Mouse (Mus musculus) ES-E14 (cell line): ENCODE data around the gene Commd4. TPM values are rescaled to one million over a fixed set of nuclear protein-coding genes. Genes with fewer than 3 reads are reported as not detected.

Experiments used
- DNase-seq: peaks from one replicate; pipeline ENCODE4 v3.0.0-alpha.2; 2013; ENCODE audit warnings: low read depth, low spot score
- H3K27ac ChIP-seq: 2 replicates; pipeline ENCODE4 v1.5.1; 2012; ENCODE audit warnings: low read depth, mild to moderate bottlenecking, low read length, moderate library complexity, mixed read lengths; ENCODE audit not compliant: poor library complexity, insufficient read depth, severe bottlenecking
- H3K36me3 ChIP-seq: 2 replicates; pipeline ENCODE4 v1.6.1; 2012; ENCODE audit warnings: mild to moderate bottlenecking, low read length, moderate library complexity, mixed read lengths; ENCODE audit not compliant: control insufficient read depth, poor library complexity, insufficient read depth, severe bottlenecking
- H3K4me1 ChIP-seq, 2 experiments: fragments of 150-350 bp in 1 of 2; sonication (generic) in 1 of 2; 2 replicates each; pipeline ENCODE4 v1.6.1; 2012; ENCODE audit warnings: low read length in 2 of 2, mild to moderate bottlenecking in 1 of 2, mixed read lengths in 1 of 2; ENCODE audit not compliant: control insufficient read depth in 2 of 2, insufficient read depth in 2 of 2, poor library complexity in 1 of 2
- H3K4me3 ChIP-seq, 2 experiments: fragments of 150-350 bp in 1 of 2; sonication (generic) in 1 of 2; 2 replicates each; pipeline ENCODE4 v1.5.1; 2012; ENCODE audit warnings: low read length in 2 of 2, low read depth in 1 of 2, mild to moderate bottlenecking in 1 of 2, mixed read lengths in 1 of 2; ENCODE audit not compliant: insufficient read depth in 1 of 2, poor library complexity in 1 of 2, severe bottlenecking in 1 of 2
- H3K9ac ChIP-seq: 2 replicates; pipeline ENCODE4 v1.6.1; 2012; ENCODE audit warnings: low read depth, mild to moderate bottlenecking, low read length, mixed read lengths; ENCODE audit not compliant: poor library complexity, insufficient read depth, severe bottlenecking
- H3K9me3 ChIP-seq: fragments of 150-350 bp; sonication (generic); 2 replicates; pipeline ENCODE4 v1.6.1; 2012; ENCODE audit warnings: low read depth, mild to moderate bottlenecking, low read length; ENCODE audit not compliant: control insufficient read depth, insufficient read depth
- CHD2 ChIP-seq: IDR thresholded peaks from 2 replicates; pipeline ENCODE4 v1.6.1; 2014; ENCODE audit warnings: mild to moderate bottlenecking, low read depth, low read length, inconsistent platforms
- HCFC1 ChIP-seq: IDR thresholded peaks from 2 replicates; pipeline ENCODE4 v1.6.1; 2012; ENCODE audit warnings: low read length, inconsistent platforms, borderline replicate concordance; ENCODE audit not compliant: insufficient read depth
- MAFK ChIP-seq: IDR thresholded peaks from 2 replicates; pipeline ENCODE4 v1.6.1; 2014; ENCODE audit warnings: mild to moderate bottlenecking, low read depth, low read length, inconsistent platforms; ENCODE audit not compliant: insufficient read depth
- ZC3H11A ChIP-seq: IDR thresholded peaks from 2 replicates; pipeline ENCODE4 v1.6.1; 2012; ENCODE audit warnings: low read depth, mild to moderate bottlenecking, inconsistent platforms, low read length, borderline replicate concordance
- ZNF384 ChIP-seq: IDR thresholded peaks from 2 replicates; pipeline ENCODE4 v1.6.1; 2012; ENCODE audit warnings: low read depth, low read length, inconsistent platforms
- in situ Hi-C, 2 experiments: fragments of 600-800 bp; cut with MboI; formaldehyde crosslinking; loops; one replicate each; pipeline ENCODE4 v1.15.1; 2025; ENCODE audit warnings: low sequenced_read_pairs in 2 of 2, inconsistent platforms in 1 of 2; ENCODE audit not compliant: unreplicated experiment in 2 of 2
- total RNA-seq: library from RNA; depleted of rRNA; stranded (reverse); fragments of 300-350 nt; gene quantifications from 2 replicates; pipeline ENCODE4 v1.2.3, GENCODE M21; 2012

The Commd4 gene
- total RNA-seq, 1 experiment: 116 TPM

GRCm38 (mm10) chr9:57150192-57150591 lies 7.9 kb downstream of the Commd4 start:
- Histone ChIP-seq H3K9ac (no peak overlapping the region), H3K4me1 (peaks cover 0 to 11% of the 10 kb centered on the region in 2 experiments; a peak in 3 of 4 replicates), H3K36me3 (peaks cover 4% of the 10 kb centered on the region), H3K4me3 (no peak overlapping the region), H3K27ac (no peak overlapping the region), H3K9me3 (no peaks in the 10 kb centered on the region)
- TF ChIP-seq MAFK (no peak), ZNF384 (no peak), CHD2 (no peak), ZC3H11A (no peak), HCFC1 (no peak)
- no peak for DNase-seq
- in situ Hi-C loops: no loop called here

- Histone ChIP-seq H3K4me3 (peak overlapping the region; percentile 68 to 83; a peak in 1 of 4 replicates), H3K27ac (no peak overlapping the region), H3K36me3 (no peaks in the 10 kb centered on the region), H3K4me1 (peaks cover 0 to 11% of the 10 kb centered on the region in 2 experiments; a peak in 3 of 4 replicates), H3K9me3 (no peaks in the 10 kb centered on the region), H3K9ac (peak overlapping the region; percentile 22; the same call in 1 of the 2 replicates)
- DNase-seq: no peak
- in situ Hi-C loops: no loop called here
- no peak for TF ChIP-seq HCFC1
- TF ChIP-seq MAFK: no peak
- TF ChIP-seq ZNF384: no peak
- no peak for TF ChIP-seq CHD2
- no peak for TF ChIP-seq ZC3H11A
Observed at GRCm38 (mm10) chr9:57149021-57149420, 9.1 kb downstream of the Commd4 start.

DNA sequence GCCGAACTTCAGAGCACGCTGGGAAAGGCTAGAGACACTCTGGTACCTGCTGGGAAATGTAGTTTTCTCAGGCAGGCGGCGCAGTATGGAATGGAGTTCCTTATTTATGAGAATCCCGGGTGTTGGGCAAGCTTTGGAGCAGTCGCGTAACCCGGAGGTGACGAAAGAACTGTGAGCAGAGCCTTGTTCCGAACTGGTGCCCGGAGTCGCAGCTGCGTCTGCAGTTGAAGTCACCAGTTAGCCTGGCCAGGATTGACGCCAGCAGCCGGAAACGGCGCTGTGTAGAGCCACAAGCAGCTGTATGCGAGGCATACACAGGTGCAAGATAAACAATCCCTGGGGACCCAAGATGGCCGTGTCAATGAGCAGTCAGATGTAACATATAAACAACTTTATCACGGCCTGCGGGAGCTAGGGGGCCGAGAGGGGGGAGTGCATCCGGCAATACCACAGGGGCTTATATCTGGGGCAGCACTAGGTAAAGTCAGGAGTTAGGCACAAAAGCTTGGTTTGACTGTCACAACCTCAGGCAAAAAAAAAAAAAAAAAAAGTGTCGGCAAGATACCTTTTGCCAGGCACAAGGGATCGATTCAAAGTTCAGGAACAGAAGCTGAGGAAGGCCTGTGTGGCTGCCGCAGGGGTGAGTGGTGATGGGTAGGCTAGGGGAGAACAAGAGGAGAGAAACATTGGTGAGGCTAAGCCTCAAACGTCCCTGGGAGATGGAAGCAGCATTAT lies 9.8 kb downstream of the Commd4 start, which contains the start of gene Neil1:
Neil1 (minus strand) TSS at position 162 of the 735 bp plus-strand sequence.
- H3K9me3 ChIP-seq: no peaks in the 10 kb centered on the region
- H3K9ac ChIP-seq: peak within 1 kb of the TSS; percentile 77
- in situ Hi-C loops: no loop called here
- peaks cover 0 to 11% of the 10 kb centered on the region in 2 experiments; a peak in 3 of 4 replicates for H3K4me1 ChIP-seq
- peaks cover under 1% of the 10 kb centered on the region; the same call in 1 of the 2 replicates for H3K36me3 ChIP-seq
- TF ChIP-seq HCFC1: peak; percentile 95
- TF ChIP-seq CHD2: peak; percentile 66; the same call in 1 of the 2 replicates
- no peak for TF ChIP-seq ZC3H11A
- peak; percentile 89 for TF ChIP-seq ZNF384
- H3K4me3 ChIP-seq: peak within 1 kb of the TSS; percentile 68 to 83
- H3K27ac ChIP-seq: peak within 1 kb of the TSS; percentile 26
- peak; percentile 77 for DNase-seq

GRCm38 (mm10) chr9:57147205-57148143 lies 10.7 kb downstream of the Commd4 start:
- Histone ChIP-seq H3K27ac (no peak overlapping the region), H3K4me3 (peak overlapping the region; percentile 68 to 83), H3K36me3 (peaks cover 7% of the 10 kb centered on the region; the same call in 1 of the 2 replicates), H3K9me3 (no peaks in the 10 kb centered on the region), H3K4me1 (peaks cover 0 to 11% of the 10 kb centered on the region in 2 experiments; a peak in 3 of 4 replicates), H3K9ac (peak overlapping the region; percentile 77)
- in situ Hi-C loops: no loop called here
- TF ChIP-seq ZNF384: no peak
- TF ChIP-seq ZC3H11A: no peak
- no peak for TF ChIP-seq HCFC1
- TF ChIP-seq MAFK: no peak
- no peak for TF ChIP-seq CHD2
- DNase-seq: no peak
